Mouse (Mus musculus) brain, embryonic 14.5 days (tissue): ENCODE measurements around the gene Cenpa.

Source experiments
- CTCF ChIP-seq: fragments of 200-500 bp; IDR thresholded peaks from 2 replicates; pipeline ENCODE4 v1.5.1; 2012; ENCODE audit warnings: inconsistent platforms, mild to moderate bottlenecking, moderate library complexity, borderline replicate concordance; ENCODE audit not compliant: insufficient read depth, insufficient read length; ENCODE audit errors: extremely low read depth
- POLR2A ChIP-seq: fragments of 200-500 bp; IDR thresholded peaks from 2 replicates; pipeline ENCODE4 v1.6.1; 2012; ENCODE audit warnings: mild to moderate bottlenecking, inconsistent platforms, borderline replicate concordance; ENCODE audit not compliant: poor library complexity, insufficient read depth, insufficient read length, severe bottlenecking; ENCODE audit errors: extremely low read depth

GRCm38 (mm10) chr5:30617357-30617756 is 49.2 kb upstream of the Cenpa start:
- TF ChIP-seq POLR2A (no peak), CTCF (no peak)
